Mouse (Mus musculus) intestine, postnatal 0 days (tissue): Measurements from ENCODE around the gene Cct5. TPM values are rescaled to one million over a fixed set of nuclear protein-coding genes. Genes with fewer than 3 reads are reported as not detected.

Experiments
- ATAC-seq: fragments of 200-750 bp; cut with Nextera tagmentation; 2 replicates; pipeline ENCODE4 v1.8.0; 2017; ENCODE audit warnings: mild to moderate bottlenecking, moderate TSS enrichment, moderate library complexity
- H3K27ac ChIP-seq: fragments of 300-500 bp; sonication (generic); 2 replicates; pipeline ENCODE4 v1.5.1; 2014; ENCODE audit warnings: mild to moderate bottlenecking, low read depth, low read length, moderate library complexity
- H3K27me3 ChIP-seq: fragments of 300-500 bp; sonication (generic); replicated peaks from 2 replicates; pipeline ENCODE4 v1.6.1; 2014; ENCODE audit warnings: low read length, mixed read lengths; ENCODE audit not compliant: control insufficient read depth, insufficient read depth
- H3K36me3 ChIP-seq: fragments of 300-500 bp; sonication (generic); 2 replicates; pipeline ENCODE4 v1.6.1; 2014; ENCODE audit warnings: mild to moderate bottlenecking, moderate library complexity; ENCODE audit not compliant: control insufficient read depth, insufficient read depth
- H3K4me1 ChIP-seq: fragments of 300-500 bp; sonication (generic); replicated peaks from 2 replicates; pipeline ENCODE4 v1.6.1; 2014; ENCODE audit warnings: antibody characterized with exemption, low read length, mixed read lengths; ENCODE audit not compliant: control insufficient read depth, insufficient read depth
- H3K4me2 ChIP-seq: fragments of 300-500 bp; sonication (generic); replicated peaks from 2 replicates; pipeline ENCODE4 v1.6.1; 2014; ENCODE audit warnings: low read depth, mild to moderate bottlenecking, moderate library complexity
- H3K4me3 ChIP-seq: fragments of 300-500 bp; sonication (generic); 2 replicates; pipeline ENCODE4 v1.5.1; 2014; ENCODE audit warnings: low read depth, low read length
- H3K9ac ChIP-seq: fragments of 300-500 bp; sonication (generic); 2 replicates; pipeline ENCODE4 v1.6.1; 2014; ENCODE audit warnings: mild to moderate bottlenecking, low read depth, low read length
- H3K9me3 ChIP-seq: fragments of 300-500 bp; sonication (generic); 2 replicates; pipeline ENCODE4 v1.6.1; 2016; ENCODE audit warnings: mixed run types; ENCODE audit not compliant: control insufficient read depth
- CTCF ChIP-seq: sonication (generic); IDR thresholded peaks from 2 replicates; pipeline ENCODE4 v1.5.1; 2016; ENCODE audit warnings: low read depth, mild to moderate bottlenecking, control low read depth, antibody characterized with exemption, moderate library complexity
- WGBS: fragments of 180-500 bp; shearing (Covaris S2); extraction: QIAGEN DNeasy Blood & Tissue Kit; methylation state at CpG from one replicate; pipeline ENCODE4 v1.1.7; 2014; 5-methylcytosine and 5-hydroxymethylcytosine counted together
- polyA plus RNA-seq: library from polyadenylated mRNA; unstranded; fragments of >200 nt; fragmentation: Nextera tagmentation; extraction: Ambion mirVana; gene quantifications from 2 replicates; pipeline ENCODE4 v1.2.1, GENCODE M21; 2015

The Cct5 gene
- polyA plus RNA-seq, 1 experiment from 2014 or later: 172 TPM

DNA sequence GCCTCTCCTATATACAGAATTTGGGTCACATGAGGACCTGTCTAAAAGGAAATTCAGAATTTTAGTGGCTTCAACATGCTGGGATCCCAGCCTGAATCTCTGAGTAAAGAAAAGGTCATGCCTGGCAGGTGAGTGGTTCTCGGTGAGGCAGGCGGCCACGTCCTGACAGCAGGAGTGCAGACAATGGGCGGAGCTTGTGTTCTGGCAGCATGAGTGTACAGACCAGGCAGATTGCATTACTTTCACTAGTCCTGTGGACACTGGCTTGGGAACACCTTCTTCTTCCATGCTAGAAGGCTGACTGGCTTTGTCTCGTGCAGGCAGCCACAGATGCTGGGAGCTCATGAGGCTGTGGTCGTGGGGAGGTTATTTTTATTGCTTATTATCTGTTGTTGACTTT lies 5.2 kb upstream of the Cct5 start:
- Histone ChIP-seq H3K27ac (no peak overlapping the region), H3K4me1 (0 out of 2 replicates have a peak, but pooled peaks cover 3% of the 10 kb centered on the region), H3K4me3 (no peak overlapping the region), H3K4me2 (peak overlapping the region; percentile 27; the same call in 1 of the 2 replicates), H3K9me3 (no peaks in the 10 kb centered on the region), H3K9ac (no peak overlapping the region), H3K36me3 (no peaks in the 10 kb centered on the region; the same call in 1 of the 2 replicates), H3K27me3 (no peaks in the 10 kb centered on the region)
- ATAC-seq: no peak
- TF ChIP-seq CTCF: no peak
- 32% methylated on average over 6 of the region's 6 CpGs for WGBS

DNA sequence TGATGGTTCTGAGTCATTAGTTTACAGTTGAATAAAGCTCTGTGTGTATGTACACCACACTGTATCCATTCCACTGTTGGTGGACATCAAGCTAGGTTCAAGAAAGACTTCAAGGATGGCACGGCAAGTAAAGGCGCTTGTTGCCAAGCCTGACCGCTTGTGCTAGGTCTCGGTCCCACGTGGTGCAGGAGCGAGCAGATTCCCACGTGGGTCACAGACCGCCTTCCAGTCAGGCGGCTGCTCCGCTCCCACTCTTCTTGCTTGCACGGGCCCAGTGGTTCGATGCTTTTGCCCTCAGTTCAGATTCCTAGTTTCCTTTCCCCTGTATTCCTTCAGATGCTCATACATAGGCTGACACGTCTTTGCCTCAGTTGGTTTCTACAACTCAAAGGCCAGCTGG lies 1.5 kb upstream of the Cct5 start:
- ATAC-seq: no peak
- no peaks in the 10 kb centered on the region for H3K9me3 ChIP-seq
- H3K9ac ChIP-seq: no peak overlapping the region
- H3K4me1 ChIP-seq: peaks cover 12% of the 10 kb centered on the region; the same call in 1 of the 2 replicates
- H3K4me2 ChIP-seq: peak overlapping the region; percentile 96; the same call in 1 of the 2 replicates
- H3K4me3 ChIP-seq: no peak overlapping the region
- 89% methylated on average over 13 of the region's 13 CpGs for WGBS
- no peak for TF ChIP-seq CTCF
- H3K27ac ChIP-seq: no peak overlapping the region
- H3K36me3 ChIP-seq: no peaks in the 10 kb centered on the region
- no peaks in the 10 kb centered on the region for H3K27me3 ChIP-seq

DNA sequence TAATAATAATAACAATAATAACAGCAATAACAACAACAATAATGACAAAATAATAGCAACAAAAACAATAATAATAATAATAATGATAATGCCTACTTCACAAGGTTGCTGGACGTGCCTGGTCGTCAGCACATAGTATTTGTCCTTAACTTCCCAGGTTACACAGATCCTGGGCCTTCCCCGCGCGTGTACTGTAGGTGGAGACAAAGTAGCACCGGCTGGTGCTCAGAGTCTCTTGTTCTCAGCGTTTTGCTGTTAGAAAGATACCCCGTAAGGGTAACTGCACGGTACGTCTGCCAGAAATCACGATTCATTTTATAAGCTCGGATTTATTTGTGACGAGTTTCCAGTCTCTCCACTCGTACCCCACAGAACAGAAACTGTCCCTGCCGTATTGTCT lies 822 bp upstream of the Cct5 start:
- peaks cover 12% of the 10 kb centered on the region; the same call in 1 of the 2 replicates for H3K4me1 ChIP-seq
- H3K4me3 ChIP-seq: peak overlapping the region; percentile 81
- H3K27ac ChIP-seq: peak overlapping the region; percentile 85; the same call in 1 of the 2 replicates
- peak; percentile 76 for TF ChIP-seq CTCF
- H3K9me3 ChIP-seq: no peaks in the 10 kb centered on the region
- peak; percentile 42 for ATAC-seq
- no peaks in the 10 kb centered on the region for H3K27me3 ChIP-seq
- peaks cover 5% of the 10 kb centered on the region for H3K36me3 ChIP-seq
- H3K9ac ChIP-seq: peak overlapping the region; percentile 87
- peak overlapping the region; percentile 96 for H3K4me2 ChIP-seq
- WGBS: under 1% methylated on average over 15 of the region's 15 CpGs

DNA sequence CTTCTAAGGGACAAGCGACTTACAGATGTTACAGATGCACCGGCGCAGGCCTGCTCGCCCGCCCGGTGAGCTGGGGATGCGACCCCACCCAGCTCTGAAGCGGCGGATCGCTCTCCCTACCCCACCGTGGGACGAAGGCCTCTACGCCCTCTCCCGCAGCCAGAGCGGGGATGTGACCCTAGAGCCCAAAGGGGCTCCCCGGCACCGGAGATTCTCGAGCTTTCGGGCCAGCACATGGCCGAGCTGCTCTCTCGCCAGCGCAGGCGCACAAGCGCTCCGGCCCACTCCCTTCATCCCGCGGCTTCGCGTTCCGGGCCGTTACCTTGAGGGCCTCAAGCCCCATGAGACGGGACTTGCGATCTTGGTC lies 342 bp downstream of the Cct5 start:
- peak; percentile 81 for ATAC-seq
- peak overlapping the region; percentile 96 for H3K4me2 ChIP-seq
- H3K9ac ChIP-seq: peak overlapping the region; percentile 87
- H3K36me3 ChIP-seq: peaks cover 10% of the 10 kb centered on the region
- peaks cover 12% of the 10 kb centered on the region; the same call in 1 of the 2 replicates for H3K4me1 ChIP-seq
- H3K4me3 ChIP-seq: peak overlapping the region; percentile 81
- TF ChIP-seq CTCF: no peak
- no peaks in the 10 kb centered on the region for H3K9me3 ChIP-seq
- no peaks in the 10 kb centered on the region for H3K27me3 ChIP-seq
- H3K27ac ChIP-seq: peak overlapping the region; percentile 63
- under 1% methylated on average over 32 of the region's 33 CpGs for WGBS

DNA sequence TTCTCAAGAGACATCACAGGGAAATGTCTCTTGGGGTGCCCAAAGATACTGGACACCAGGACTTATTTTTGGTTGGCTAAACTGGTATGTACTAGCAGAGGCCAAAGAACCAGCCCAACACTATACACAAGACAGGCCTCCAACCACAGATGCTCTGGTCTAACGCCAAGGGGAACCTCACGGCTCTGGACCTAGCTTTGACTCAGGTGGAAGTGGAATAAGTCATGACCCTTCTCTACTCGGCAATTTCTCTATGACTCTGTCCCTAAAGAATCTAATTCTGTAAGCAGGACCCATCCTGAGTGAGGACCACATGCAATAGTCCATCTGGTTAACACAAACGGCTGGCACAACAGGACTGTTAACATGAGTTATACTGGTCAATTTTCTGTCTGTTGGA lies 1.8 kb downstream of the Cct5 start:
- ATAC-seq: no peak
- Histone ChIP-seq H3K4me2 (peak overlapping the region; percentile 96), H3K27ac (no peak overlapping the region), H3K9ac (no peak overlapping the region), H3K4me1 (peaks cover 12% of the 10 kb centered on the region; the same call in 1 of the 2 replicates), H3K36me3 (peaks cover 19% of the 10 kb centered on the region), H3K4me3 (no peak overlapping the region), H3K9me3 (no peaks in the 10 kb centered on the region), H3K27me3 (no peaks in the 10 kb centered on the region)
- WGBS: 51% methylated on average over 4 of the region's 4 CpGs
- no peak for TF ChIP-seq CTCF

DNA sequence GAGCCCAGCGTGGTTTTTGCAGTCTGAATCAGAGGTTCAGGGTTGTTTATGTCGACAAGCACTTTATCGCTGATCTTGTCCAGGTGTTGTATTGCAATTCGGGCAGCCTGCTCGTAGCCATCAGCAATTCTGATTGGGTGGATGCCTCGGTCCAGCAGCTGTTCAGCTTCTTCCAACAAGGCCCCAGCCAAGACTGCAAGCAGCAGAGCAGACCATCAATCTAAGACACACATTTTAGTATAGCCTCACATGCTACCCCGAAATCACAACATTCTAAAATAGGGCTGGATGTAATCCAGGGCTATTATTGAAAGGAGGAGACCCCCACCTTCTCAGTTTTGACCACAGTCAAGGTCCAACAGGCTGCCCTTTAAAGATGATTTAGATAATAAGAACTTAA lies 6.0 kb downstream of the Cct5 start:
- WGBS: 68% methylated on average over 7 of the region's 7 CpGs
- TF ChIP-seq CTCF: no peak
- no peaks in the 10 kb centered on the region for H3K9me3 ChIP-seq
- H3K27ac ChIP-seq: no peak overlapping the region
- H3K27me3 ChIP-seq: no peaks in the 10 kb centered on the region
- ATAC-seq: no peak
- peaks cover 10% of the 10 kb centered on the region; the same call in 1 of the 2 replicates for H3K4me1 ChIP-seq
- H3K4me2 ChIP-seq: no peak overlapping the region
- H3K9ac ChIP-seq: no peak overlapping the region
- peaks cover 61% of the 10 kb centered on the region for H3K36me3 ChIP-seq
- no peak overlapping the region for H3K4me3 ChIP-seq

DNA sequence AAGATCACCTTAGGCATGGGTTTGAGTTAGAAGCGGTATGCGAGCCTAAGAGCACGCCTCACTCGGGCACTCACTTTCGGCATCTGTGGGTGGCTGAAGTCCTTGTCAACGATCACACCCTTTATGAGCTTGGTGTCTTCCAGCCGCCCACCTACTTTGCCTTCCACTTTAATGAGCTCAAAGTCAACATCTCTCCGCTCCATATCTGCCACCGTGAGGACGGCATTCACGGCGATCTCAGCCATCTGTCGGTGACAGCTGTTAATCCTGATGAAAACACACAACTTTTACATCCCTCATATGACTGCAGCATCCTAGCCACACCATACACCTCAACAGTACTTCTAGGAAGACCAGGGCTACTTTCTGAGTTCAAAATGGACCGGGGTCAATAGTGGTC lies 7.3 kb downstream of the Cct5 start:
- 0 out of 2 replicates have a peak, but pooled peaks cover 2% of the 10 kb centered on the region for H3K4me1 ChIP-seq
- 72% methylated on average over 14 of the region's 14 CpGs for WGBS
- no peak overlapping the region for H3K27ac ChIP-seq
- H3K27me3 ChIP-seq: no peaks in the 10 kb centered on the region
- no peak overlapping the region for H3K4me3 ChIP-seq
- no peaks in the 10 kb centered on the region for H3K9me3 ChIP-seq
- H3K4me2 ChIP-seq: no peak overlapping the region
- no peak overlapping the region for H3K9ac ChIP-seq
- peaks cover 73% of the 10 kb centered on the region for H3K36me3 ChIP-seq
- no peak for TF ChIP-seq CTCF
- ATAC-seq: no peak
